Mouse (Mus musculus) heart, postnatal 14 days (tissue): ENCODE measurements around the gene Gart. TPM values are rescaled to one million over a fixed set of nuclear protein-coding genes. Genes with fewer than 3 reads are reported as not detected.

Source experiments
- DNase-seq, 2 experiments: peaks; one replicate each; pipeline ENCODE4 v3.0.0; 2021 to 2022
- intact Hi-C: fragments of 180-260 bp; cut with DNase I; formaldehyde crosslinking; loops from one replicate; pipeline ENCODE4 v1.15.1; 2025
- long read RNA-seq, 2 experiments: library from polyadenylated mRNA; stranded (forward); transcript quantifications; one replicate each; pipeline ENCODE4 v2.0.0; 2021
- total RNA-seq, 2 experiments: library from RNA; stranded (reverse); gene quantifications; 2 replicates each; pipeline ENCODE4 v1.2.3; 2021

Gart gene
- total RNA-seq = 10 to 100 TPM; 52.8 to 56.6 TPM
- long read RNA-seq, experiment 1, transcript Gart-201 (22 exons, 3,518 nt) = major isoform, 32 of 84 reads
- long read RNA-seq, experiment 1, transcript Gart-209 (22 exons, 3,276 nt) = minor isoform, 13 of 84 reads
- long read RNA-seq, experiment 1, transcript Gart-202 (11 exons, 1,865 nt) = minor isoform, 26 of 84 reads
- long read RNA-seq, experiment 1, partial matches to known transcripts = 6 of 84 reads
- long read RNA-seq, experiment 1, other reads (novel, unspliced or antisense) = 3 of 84 reads
- long read RNA-seq, experiment 2, transcript Gart-202 (11 exons, 1,865 nt) = minor isoform, 17 of 53 reads
- long read RNA-seq, experiment 2, transcript Gart-201 (22 exons, 3,518 nt) = major isoform, 22 of 53 reads
- long read RNA-seq, experiment 2, transcript Gart-209 (22 exons, 3,276 nt) = minor isoform, 6 of 53 reads
- long read RNA-seq, experiment 2, partial matches to known transcripts = 3 of 53 reads
- long read RNA-seq, experiment 2, other reads (novel, unspliced or antisense) = 3 of 53 reads

DNA sequence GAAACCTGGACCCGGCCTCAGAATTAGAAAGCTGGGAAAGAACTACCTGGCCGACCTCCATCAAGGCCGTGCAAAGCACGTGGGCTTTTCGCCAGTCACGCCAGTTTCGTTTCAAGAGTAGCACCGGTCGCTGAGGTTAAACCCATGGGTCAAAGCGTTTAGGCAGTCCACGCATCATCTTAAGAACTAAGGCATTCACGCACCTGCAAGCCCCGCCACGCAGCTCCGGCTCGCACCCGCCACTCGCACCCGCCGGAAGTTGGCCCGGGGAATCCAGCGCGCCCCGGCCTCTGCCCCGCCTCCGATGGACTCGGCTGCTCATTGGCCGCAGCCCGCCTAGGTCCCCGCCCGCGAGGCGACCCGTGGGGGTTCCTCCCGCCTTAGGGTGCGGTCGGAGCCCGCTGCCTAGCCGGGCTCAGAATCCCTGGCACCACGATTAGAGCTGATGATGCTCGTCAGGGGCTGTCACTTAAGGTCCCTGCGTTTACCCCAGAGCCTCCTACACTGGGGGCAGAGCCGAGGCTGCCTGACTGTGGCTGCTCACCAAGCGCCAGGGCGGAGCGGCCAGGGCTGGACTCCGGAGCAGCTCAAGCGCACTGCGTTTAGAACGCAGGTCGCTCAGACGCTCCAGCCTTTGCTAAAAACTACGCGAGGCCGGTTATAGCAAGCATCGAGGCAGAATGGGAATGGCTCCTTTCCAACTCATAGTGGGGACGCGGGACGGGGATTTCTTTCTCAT lies at the start of gene Gart:
TSS of gene Gart (minus strand) at position 272 of the 739 bp plus-strand sequence.
- DNase-seq = peak; percentile 96 to 97
- intact Hi-C loops = loop anchor here (10.0 kb wide), 1 partner anchor 272 kb away; the partner anchor contains the start of gene Ifnar2

DNA sequence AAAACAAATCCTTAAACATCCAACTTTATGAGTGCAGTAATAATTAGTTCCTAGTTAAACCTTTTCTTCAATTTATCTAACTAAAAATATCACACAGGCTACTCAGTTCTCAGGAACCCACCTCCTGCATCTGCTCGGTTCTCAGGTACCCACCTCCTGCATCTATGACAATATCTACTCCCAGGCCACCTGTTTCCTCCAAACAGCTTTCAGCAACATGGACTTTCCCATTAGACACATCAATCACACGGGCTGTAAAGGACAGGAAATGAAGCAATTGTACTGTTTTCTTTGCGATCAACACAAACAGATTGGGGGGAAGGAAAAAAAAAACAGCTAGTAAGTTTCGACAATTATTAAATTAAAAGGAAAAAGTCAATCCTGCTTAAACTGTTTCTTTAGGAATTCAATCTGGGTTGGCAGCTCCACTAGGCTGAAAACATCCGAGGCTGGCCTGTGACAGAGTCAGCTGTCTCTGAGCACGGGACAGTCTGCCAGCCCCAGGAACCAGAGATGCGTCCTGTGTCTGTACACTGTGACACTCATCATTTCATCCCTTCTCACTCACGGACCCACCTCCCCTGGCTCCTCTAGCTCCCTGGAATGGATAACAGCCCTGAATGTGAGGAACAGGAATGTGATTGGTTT lies 48.5 kb upstream of the Gart start:
- no peak for DNase-seq
- intact Hi-C loops = loop anchor here (2.0 to 5.0 kb wide), 2 partner anchors 192 to 222 kb away; no protein-coding TSS in a partner anchor

DNA sequence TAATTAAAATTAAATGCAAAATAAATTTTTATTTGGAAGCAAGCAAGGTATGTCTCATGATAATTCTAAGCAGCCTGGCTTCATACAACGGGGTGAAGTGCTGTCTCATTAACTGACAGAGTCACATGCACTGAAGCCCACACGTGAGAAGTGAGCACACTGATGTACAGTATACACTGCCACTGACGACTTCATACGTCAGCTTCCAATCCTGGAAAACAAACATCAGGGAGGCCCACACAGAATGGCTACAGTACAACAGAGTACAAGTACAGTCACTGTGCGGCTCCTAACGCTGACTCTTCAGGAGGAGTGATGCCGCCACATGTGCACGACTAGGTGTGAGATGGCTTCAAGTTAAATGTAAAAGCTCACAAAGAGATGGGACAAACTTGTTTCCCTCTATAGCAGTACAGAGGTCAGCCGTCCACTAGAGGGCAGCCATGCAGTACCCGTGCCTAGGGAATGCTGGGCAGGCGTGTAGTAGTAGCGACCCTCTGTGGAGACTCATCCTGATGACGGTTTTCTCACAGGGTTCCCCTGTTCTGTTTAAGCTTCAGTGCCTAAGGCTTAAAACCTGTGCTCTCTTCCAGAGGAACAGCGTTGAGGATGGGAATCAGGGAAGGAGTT lies 47.8 kb upstream of the Gart start:
- intact Hi-C loops = loop anchor here (2.0 to 5.0 kb wide), 3 partner anchors 33 to 222 kb away; partner anchors contain the start of genes Cryzl1 and Itsn1
- peak; percentile 79 to 88 for DNase-seq

DNA sequence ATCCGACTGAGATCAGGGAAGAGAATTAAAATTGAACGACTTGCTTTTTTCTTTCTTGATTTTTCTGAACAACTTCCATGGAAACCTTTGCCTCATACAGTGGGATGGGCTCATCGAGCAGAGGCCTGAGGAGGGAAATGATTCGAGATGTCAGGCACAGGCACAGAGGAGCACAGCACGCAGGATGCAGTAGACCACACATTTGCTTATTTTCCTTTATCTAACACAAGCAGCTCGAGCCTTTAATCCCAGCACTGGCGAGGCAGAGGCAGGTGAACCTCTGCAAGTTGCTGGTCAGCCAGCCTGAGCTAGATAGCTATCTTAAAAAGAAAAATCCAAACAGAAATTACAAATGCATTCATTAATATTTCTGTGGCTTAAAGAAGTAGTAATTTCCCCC lies 43.0 kb upstream of the Gart start:
- no peak for DNase-seq
- intact Hi-C loops = loop anchor here (5.0 kb wide), 1 partner anchor 38 kb away; the partner anchor contains the start of genes Cryzl1 and Itsn1

DNA sequence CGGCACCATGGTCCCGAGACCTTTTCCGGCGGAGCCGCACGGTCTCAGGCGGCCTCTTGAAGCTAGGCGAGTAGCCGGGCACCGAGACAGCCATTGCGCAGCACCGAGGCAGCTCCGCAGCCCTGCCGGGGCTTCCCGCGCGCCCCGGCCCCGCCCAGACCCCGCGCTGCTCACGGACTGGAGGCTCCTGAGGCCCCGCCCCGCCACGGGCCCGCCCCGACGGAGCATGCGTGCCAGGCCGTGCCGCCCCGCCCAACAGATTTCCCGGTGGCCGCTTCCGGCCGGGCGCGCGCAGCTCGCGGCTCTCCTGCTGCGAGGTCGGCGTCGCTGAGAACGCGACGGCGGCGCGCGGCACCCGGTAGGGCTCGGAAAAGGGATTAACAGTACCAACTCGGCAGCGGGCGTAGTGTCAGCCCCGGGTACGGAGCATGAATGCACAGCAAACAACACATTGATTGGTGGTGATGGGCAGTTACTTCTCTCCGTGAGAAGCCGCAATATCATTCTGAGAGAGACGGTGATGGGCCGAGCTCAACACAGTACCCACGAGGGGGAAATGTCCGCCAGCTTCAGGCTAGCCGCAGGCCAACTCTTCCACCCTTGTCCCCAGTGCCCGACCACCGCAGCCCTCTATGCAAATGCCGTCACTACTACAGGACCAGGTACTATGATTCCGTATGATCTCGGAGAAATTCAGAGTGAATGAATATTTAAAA lies 42.0 kb upstream of the Gart start, which contains the start of gene Donson:
TSS of gene Donson (minus strand) at position 152 of the 716 bp plus-strand sequence.
- intact Hi-C loops = no loop called here
- peak; percentile 97 to 98 for DNase-seq

DNA sequence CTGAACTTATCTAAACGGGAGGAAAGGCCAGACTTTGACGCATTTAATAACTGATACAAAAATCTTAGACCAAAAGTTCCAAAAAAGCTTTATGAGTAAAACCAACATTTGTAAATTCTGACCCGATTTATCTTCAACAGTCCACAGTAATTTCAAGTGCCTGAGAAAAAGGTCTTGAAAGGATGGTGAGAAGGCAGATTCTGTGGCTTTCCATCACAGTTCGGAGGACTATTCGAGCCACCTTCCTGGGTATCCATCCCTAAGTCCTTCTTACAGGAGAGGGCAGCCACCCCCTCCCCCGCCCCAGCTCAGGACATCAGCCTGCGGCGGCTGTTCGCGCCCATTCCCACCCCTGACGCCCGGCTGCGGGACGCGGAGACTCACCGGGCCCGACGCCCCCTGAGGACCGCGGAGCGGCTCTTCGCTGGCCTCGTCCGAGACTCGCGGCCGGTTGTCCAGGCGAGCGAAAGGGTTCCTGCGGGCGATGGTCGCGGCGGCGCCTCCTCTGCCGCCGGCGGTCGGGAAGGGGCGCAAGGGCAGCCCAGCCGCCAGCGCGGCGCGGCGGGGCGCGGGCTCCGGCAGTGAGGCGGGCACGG lies 41.4 kb upstream of the Gart start:
- intact Hi-C loops = no loop called here
- DNase-seq = no peak

DNA sequence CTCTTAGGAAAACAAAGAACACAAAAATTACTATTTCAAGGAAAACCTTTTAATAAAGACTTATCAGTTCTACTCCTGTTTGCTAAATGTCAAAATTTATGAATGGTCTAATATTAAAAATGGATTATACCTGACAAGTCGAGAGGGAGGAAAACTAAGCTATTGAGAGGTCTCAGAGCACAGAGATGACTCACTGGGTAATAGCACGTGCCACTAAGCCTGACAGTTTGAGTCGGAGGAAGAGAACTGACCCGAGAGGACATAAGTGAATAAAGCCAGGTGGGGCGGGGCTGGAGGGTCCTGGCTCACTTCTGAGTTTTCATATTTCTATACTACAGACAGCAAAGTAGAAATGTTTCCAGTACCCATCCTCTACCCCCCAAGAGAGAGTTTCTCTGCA lies 39.6 kb upstream of the Gart start:
- DNase-seq = no peak
- intact Hi-C loops = no loop called here

DNA sequence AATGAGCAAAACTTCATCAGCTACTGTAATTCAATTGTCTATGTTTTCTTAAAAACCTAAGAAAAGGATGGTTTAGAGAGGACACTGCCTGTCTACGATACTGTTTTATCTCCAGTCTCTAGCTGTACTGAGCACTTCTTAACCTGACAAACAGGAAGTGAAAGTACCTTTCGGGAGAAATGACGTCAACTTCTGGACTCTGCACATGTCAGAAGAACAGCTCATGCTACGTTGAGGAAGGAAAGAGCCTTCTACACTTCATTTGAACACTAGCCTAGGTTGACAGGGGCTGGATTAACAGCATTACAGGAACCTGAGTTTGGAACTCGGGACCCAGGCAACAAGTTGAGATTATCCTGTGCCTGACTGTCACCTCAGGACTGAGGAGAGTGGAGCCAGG lies 38.8 kb upstream of the Gart start:
- no peak for DNase-seq
- intact Hi-C loops = no loop called here

DNA sequence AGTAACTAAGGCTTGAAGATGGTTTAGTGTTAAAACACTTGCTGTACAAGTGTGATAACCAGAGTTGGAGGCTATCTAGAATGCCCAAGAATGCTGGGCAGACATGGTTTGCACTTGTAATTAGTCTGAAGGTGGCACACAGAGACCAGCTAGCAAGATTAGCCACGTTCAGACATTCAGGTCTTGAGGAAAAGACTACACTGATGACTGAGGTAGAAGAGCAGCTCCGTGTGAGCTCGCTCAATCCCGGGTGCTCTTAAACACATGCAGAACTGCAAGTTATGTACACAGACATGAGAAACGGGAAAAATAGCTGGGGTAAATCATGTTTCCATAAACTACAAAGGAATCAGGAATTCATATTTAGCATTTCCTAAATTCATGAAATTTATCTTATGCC lies 33.9 kb upstream of the Gart start:
- intact Hi-C loops = no loop called here
- DNase-seq = no peak

DNA sequence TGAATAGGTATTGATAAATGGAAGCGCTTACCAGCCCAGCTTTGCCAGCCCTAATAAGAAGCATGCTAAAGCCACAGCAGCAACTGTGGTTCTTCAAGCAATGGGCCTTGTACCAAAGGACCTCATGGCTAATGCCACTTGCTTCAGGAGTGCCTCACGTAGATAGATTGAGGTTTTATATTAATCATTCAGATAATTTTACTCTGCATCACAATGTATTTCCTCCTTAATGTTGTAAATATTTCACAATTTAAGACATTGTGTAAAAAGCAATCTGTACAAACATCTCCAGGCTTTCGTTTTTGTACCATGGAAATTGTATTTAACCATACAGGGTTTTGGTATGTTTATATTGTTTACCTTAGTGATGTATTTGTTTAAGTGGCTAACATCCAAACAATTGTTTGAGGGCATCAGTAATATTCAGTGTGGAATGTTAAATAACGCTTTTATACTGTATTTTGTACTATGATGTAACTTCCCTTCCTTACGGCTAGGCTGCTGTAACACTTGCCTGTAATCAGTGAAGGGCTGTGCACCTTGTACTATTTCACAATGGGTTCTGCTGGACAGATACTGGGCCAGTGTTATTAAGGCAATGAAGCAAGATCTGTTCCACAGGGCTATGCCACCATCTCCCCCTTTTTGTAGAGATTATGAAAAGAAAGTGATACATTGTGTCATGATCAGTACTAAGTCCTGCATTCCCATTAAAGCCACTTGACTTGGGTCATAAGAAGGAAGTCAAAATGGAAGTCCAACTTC lies 31.6 kb upstream of the Gart start:
- no peak for DNase-seq

DNA sequence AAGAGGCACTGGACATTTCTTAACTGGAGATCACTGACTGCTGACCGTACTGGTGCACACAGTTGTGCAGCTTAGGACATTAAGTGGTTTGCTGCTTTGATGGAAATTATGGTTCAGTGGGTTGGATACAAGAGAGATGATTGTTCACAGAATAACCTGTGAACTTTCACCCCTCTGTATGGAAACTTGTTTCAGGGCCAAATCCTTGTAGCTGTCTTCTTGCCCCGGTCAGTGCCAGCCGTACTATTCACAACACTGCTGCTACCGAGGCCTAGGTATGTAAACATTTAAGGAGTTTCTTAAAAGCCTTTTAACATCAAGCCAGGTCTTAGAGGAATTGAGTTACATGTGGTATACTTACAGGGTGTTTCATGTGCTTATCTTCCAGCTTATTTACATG lies 27.7 kb upstream of the Gart start:
- DNase-seq = no peak
- intact Hi-C loops = no loop called here

More for the DNA sequence above, 31.6 kb upstream of the Gart start:
- intact Hi-C loops = loop anchor here (2.0 kb wide), 1 partner anchor 16 kb away; no protein-coding TSS in a partner anchor

DNA sequence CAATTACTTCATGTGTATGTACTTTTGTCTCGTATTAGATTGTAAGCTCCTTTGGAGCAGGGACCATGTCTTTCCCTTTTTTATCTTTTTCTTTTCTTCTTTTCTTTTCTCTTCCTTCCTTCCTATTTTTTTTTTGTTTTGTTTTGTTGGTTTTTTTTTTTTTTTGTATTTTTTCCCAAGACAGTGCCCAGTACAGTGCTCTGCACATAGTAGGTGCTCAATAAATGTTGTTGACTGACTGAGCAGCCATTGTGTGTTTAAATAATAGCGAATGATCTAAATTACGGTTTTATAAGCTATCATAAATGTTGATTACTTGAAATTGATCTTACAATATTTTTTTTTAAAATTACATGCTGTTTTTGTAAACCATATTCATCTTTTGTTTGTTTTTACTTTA lies 17.0 kb upstream of the Gart start:
- no peak for DNase-seq
- intact Hi-C loops = loop anchor here (2.0 kb wide), 1 partner anchor 15 kb away; no protein-coding TSS in a partner anchor

DNA sequence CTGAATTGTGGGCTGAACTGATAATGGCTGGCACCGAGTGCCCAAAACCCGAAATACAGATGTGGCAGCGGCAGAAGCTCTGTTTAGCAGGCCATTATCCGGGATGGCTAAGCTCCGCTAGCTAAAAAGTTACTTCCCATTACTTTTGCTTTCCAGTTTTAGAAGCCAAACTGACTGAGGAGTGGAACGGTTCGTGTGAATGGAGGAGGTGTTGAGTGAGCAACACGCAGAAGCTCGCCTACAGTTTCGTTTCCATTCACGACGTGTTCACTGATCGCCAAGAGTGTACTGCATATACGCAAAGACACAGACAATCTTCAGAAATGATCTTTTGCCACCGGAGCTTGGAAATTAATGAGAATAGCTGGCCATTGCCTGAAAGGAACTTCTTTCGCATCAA lies 15.6 kb upstream of the Gart start:
- DNase-seq = no peak
- intact Hi-C loops = loop anchor here (2.0 kb wide), 1 partner anchor 16 kb away; no protein-coding TSS in a partner anchor

DNA sequence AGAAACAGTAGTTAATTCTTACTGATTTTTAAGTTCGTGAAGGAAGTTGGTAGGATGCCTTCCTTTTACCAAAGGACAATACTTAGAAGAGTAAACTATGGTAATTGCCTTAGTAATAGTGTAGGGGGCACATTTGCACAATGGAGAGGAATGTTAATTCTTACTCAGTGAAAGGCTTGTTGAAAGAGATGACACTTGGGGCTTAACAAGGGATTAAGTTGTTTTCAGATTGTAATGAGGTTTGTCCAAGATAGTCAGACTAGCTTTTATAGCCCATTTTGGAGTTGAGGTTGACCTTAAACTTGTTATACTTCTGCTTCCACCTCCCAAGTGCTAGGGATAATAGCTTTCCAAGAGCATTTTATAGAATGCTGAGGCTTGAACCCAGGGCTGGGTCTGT lies 14.6 kb upstream of the Gart start:
- intact Hi-C loops = no loop called here
- no peak for DNase-seq

DNA sequence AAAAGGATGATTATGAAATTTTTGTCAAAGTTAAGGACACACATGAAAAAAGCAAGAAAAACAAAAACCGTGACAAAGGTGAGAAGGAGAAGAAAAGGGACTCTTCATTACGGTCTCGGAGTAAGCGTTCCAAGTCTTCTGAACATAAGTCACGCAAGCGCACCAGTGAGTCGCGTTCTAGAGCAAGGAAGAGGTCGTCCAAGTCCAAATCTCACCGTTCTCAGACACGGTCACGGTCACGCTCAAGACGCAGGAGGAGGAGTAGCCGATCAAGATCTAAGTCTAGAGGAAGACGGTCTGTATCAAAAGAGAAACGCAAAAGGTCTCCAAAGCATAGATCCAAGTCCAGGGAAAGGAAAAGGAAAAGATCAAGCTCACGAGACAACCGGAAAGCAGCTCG lies 13.0 kb upstream of the Gart start:
- intact Hi-C loops = no loop called here

DNA sequence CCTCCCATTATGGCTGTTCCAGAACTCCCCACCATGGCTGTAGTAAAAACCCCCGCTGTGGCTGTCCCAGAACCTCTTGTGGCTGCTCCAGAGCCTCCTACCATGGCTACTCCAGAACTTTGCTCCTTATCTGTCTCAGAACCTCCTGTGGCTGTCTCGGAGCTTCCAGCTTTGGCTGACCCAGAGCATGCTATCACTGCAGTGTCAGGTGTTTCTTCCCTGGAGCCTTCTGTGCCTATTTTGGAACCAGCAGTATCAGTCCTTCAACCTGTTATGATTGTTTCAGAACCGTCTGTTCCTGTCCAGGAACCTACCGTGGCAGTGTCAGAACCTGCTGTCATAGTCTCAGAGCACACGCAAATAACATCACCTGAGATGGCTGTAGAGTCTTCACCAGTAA lies 11.7 kb upstream of the Gart start:
- intact Hi-C loops = no loop called here
- DNase-seq = no peak

More for the DNA sequence above, 13.0 kb upstream of the Gart start:
- no peak for DNase-seq

DNA sequence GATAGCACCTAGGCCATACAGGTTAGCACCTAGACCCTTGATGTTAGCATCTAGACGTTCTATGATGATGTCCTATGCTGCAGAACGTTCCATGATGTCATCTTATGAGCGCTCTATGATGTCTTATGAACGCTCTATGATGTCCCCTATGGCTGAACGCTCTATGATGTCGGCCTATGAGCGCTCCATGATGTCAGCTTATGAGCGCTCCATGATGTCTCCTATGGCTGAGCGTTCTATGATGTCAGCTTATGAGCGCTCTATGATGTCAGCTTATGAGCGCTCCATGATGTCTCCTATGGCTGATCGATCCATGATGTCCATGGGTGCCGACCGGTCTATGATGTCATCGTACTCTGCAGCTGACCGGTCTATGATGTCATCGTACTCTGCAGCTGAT lies 10.5 kb upstream of the Gart start:
- intact Hi-C loops = no loop called here
- DNase-seq = no peak

DNA sequence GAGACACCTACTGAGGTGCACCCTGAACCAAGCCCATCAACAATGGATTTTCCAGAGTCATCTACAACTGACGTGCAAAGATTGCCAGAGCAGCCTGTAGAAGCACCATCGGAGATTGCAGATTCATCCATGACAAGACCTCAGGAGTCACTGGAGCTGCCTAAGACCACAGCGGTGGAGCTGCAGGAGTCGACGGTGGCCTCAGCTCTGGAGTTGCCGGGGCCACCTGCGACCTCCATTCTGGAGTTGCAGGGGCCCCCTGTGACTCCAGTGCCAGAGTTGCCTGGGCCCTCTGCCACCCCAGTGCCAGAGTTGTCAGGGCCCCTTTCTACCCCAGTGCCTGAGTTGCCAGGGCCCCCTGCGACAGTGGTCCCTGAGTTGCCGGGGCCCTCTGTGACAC lies 8.5 kb upstream of the Gart start:
- intact Hi-C loops = no loop called here

More for the DNA sequence above, 8.5 kb upstream of the Gart start:
- no peak for DNase-seq
